Mouse (Mus musculus) thymus, adult 2 months (tissue): ENCODE measurements around the gene Psmc3. TPM values are rescaled to one million over a fixed set of nuclear protein-coding genes. Genes with fewer than 3 reads are reported as not detected.

Source experiments
- DNase-seq: peaks from one replicate; pipeline ENCODE4 v3.0.0; 2021
- H3K27ac ChIP-seq: fragments of 200-500 bp; 2 replicates; pipeline ENCODE4 v1.5.1; 2012; ENCODE audit warnings: low read length, control low read depth; ENCODE audit not compliant: control insufficient read depth, insufficient read depth
- H3K27me3 ChIP-seq: fragments of 200-500 bp; 2 replicates; pipeline ENCODE4 v1.6.1; 2012; ENCODE audit warnings: mild to moderate bottlenecking, low read length, moderate library complexity, mixed read lengths; ENCODE audit not compliant: control insufficient read depth, insufficient read depth
- H3K36me3 ChIP-seq: fragments of 200-500 bp; 2 replicates; pipeline ENCODE4 v1.6.1; 2012; ENCODE audit warnings: mild to moderate bottlenecking, low read length, moderate library complexity; ENCODE audit not compliant: control insufficient read depth, insufficient read depth
- H3K4me1 ChIP-seq: fragments of 200-500 bp; replicated peaks from 2 replicates; pipeline ENCODE4 v1.6.1; 2012; ENCODE audit warnings: low read length; ENCODE audit not compliant: control insufficient read depth, insufficient read depth
- H3K4me3 ChIP-seq: fragments of 200-500 bp; 2 replicates; pipeline ENCODE4 v1.5.1; 2012; ENCODE audit warnings: mild to moderate bottlenecking, low read length, control low read depth, moderate library complexity; ENCODE audit not compliant: control insufficient read depth, insufficient read depth
- CTCF ChIP-seq: fragments of 200-500 bp; IDR thresholded peaks from 2 replicates; pipeline ENCODE4 v1.5.1; 2012; ENCODE audit warnings: mild to moderate bottlenecking, control low read depth, low read length, moderate library complexity, borderline replicate concordance; ENCODE audit not compliant: control insufficient read depth, poor library complexity, insufficient read depth; ENCODE audit errors: extremely low read depth
- POLR2A ChIP-seq: fragments of 200-500 bp; IDR thresholded peaks from 2 replicates; pipeline ENCODE4 v1.6.1; 2012; ENCODE audit warnings: mild to moderate bottlenecking, low read length, control low read depth, moderate library complexity; ENCODE audit not compliant: control insufficient read depth, poor library complexity, insufficient read depth; ENCODE audit errors: extremely low read depth
- WGBS: fragments of 180-500 bp; shearing (Covaris S2); methylation state at CpG from one replicate; pipeline ENCODE4 v1.1.7; 2018; 5-methylcytosine and 5-hydroxymethylcytosine counted together
- polyA plus RNA-seq: library from polyadenylated mRNA; depleted of rRNA; stranded (reverse); fragments of >200 nt; gene quantifications from 2 replicates; pipeline ENCODE4 v1.2.3, GENCODE M21; 2012

The Psmc3 gene
- polyA plus RNA-seq, 1 experiment, result 114 TPM

- Histone ChIP-seq H3K36me3 (no peaks in the 10 kb centered on the region), H3K4me3 (no peak overlapping the region), H3K4me1 (peaks cover 47% of the 10 kb centered on the region), H3K27me3 (no peaks in the 10 kb centered on the region), H3K27ac (peak overlapping the region; percentile 40; the same call in 1 of the 2 replicates)
- no peak for TF ChIP-seq CTCF
- 75% methylated on average over 15 of the region's 15 CpGs for WGBS
- no peak for DNase-seq
These were observed 30.5 kb downstream of the Psmc3 start for GRCm38 (mm10) chr2:91084179-91084820.

- 91% methylated on average over 14 of the region's 14 CpGs for WGBS
- peaks cover 43% of the 10 kb centered on the region for H3K4me1 ChIP-seq
These were observed 31.9 kb downstream of the Psmc3 start for GRCm38 (mm10) chr2:91085494-91086391.

GRCm38 (mm10) chr2:91086392-91087237 lies 32.8 kb downstream of the Psmc3 start:
- Histone ChIP-seq H3K4me3 (no peak overlapping the region), H3K27me3 (no peaks in the 10 kb centered on the region), H3K27ac (peak overlapping the region; percentile 10; the same call in 1 of the 2 replicates), H3K36me3 (no peaks in the 10 kb centered on the region), H3K4me1 (peaks cover 38% of the 10 kb centered on the region)
- TF ChIP-seq CTCF (no peak), POLR2A (no peak)
- 81% methylated on average over 9 of the region's 9 CpGs for WGBS
- no peak for DNase-seq

More at GRCm38 (mm10) chr2:91085494-91086391, 31.9 kb downstream of the Psmc3 start:
- no peak for DNase-seq
- Histone ChIP-seq H3K27me3 (no peaks in the 10 kb centered on the region), H3K36me3 (no peaks in the 10 kb centered on the region), H3K4me3 (no peak overlapping the region), H3K27ac (no peak overlapping the region)
- TF ChIP-seq CTCF (no peak), POLR2A (no peak)

DNA sequence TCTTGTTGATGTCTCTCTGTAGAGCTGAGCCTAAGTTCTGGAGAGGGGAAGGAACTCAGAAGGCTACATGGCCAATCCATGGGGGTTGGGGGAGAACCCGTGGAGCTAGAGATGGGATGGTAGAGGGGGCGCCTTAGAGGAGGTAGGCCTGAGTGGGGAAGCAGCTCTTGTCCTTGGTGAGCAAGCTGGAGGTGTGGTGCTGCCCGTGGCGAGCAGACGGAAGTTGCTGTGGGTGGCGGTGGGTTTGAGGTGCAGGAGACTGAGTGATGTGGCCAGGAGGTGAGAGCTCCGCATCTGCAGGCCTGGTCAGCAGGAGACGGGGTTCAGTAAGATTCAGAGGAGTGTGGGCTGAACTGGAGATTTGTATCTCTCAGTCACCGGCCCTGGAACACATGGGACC lies 33.6 kb downstream of the Psmc3 start:
- 11% methylated on average over 9 of the region's 9 CpGs for WGBS
- H3K36me3 ChIP-seq, result no peaks in the 10 kb centered on the region
- TF ChIP-seq CTCF, result no peak
- TF ChIP-seq POLR2A, result no peak
- H3K4me1 ChIP-seq, result peaks cover 29% of the 10 kb centered on the region
- H3K27ac ChIP-seq, result no peak overlapping the region
- H3K4me3 ChIP-seq, result no peak overlapping the region
- no peaks in the 10 kb centered on the region for H3K27me3 ChIP-seq
- no peak for DNase-seq

DNA sequence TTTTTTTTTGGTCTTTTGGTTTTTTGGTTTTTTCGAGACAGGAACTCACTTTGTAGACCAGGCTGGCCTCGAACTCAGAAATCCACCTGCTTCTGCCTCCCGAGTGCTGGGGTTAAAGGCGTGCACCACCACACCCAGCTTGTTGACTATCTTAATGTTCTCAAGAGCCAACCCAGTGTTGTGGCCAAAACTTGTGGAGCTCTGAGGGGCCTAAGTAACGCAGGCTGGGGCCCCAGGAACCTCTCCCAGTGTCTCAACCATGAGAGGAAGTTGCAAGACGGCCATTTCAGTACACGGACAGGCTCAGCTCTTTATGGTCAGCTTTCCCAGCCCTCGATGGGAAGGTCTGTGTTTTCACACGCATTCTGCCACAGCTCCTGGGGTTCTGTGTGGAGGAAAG lies 35.2 kb downstream of the Psmc3 start:
- no peak overlapping the region for H3K4me3 ChIP-seq
- TF ChIP-seq POLR2A (no peak), CTCF (no peak)
- peaks cover 14% of the 10 kb centered on the region for H3K4me1 ChIP-seq
- H3K27me3 ChIP-seq, result no peaks in the 10 kb centered on the region
- no peak overlapping the region for H3K27ac ChIP-seq
- DNase-seq, result no peak
- no peaks in the 10 kb centered on the region for H3K36me3 ChIP-seq
- WGBS, result 54% methylated on average over 9 of the region's 9 CpGs

DNA sequence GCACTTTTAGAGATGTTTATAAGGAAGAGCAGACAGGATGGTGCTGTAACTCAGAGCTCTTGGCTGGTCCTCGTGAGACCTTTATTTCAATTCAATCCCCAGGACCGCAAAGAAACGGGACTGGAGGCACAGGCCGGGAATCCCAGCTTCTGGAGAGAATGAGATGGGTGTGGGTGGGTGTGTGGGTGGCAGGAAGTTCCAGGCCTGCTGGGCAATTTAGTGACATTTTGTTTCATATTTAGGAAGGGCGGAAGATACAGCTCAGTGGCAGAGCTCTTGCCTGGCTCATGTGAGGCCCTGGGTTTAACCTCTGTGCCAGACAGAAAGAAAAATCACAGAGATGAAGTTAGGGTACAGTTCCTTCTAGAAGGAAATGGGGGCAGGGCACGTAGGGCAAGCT lies 36.4 kb downstream of the Psmc3 start:
- Histone ChIP-seq H3K27me3 (no peaks in the 10 kb centered on the region), H3K4me1 (peaks cover 14% of the 10 kb centered on the region), H3K4me3 (no peak overlapping the region), H3K36me3 (no peaks in the 10 kb centered on the region), H3K27ac (no peak overlapping the region)
- 90% methylated on average over 6 of the region's 6 CpGs for WGBS
- TF ChIP-seq CTCF (no peak), POLR2A (no peak)
- DNase-seq, result no peak
